Mouse (Mus musculus): ENCODE results near the gene Trf. TPM values are rescaled to one million over a fixed set of nuclear protein-coding genes. Genes with fewer than 3 reads are reported as not detected.

The Trf gene
- total RNA-seq, 1 experiment, result 9.6 TPM

DNA sequence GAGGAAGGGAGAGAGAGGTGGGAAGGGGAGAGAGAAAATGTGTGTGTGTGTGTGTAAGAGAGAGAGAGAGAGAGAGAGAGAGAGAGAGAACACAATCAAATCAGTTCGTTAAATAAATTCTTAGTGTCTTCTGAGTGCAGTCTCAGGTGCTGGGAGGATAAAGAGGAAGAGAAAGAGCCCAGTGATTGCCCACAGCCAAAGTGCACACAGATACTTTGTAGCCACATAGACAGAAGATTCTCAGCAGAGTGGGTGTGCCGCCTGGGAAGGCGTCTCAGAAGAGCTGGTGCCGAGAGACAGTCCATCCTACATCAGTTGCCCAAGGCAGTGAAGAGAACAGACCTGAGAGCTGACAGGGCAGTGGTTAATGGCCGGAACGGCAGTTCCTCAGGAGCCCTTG lies 16.0 kb downstream of the Trf start:
- H3K9me3 ChIP-seq (ENCODE audit: control insufficient read depth, insufficient read depth, low read depth, low read length), result no peaks in the 10 kb centered on the region
- no peak overlapping the region for H3K9ac ChIP-seq (ENCODE audit: insufficient read depth, low read depth, low read length, poor library complexity, severe bottlenecking)
- H3K4me3 ChIP-seq (ENCODE audit: insufficient read depth in 1 of 2, low read depth in 1 of 2, low read length in 2 of 2, poor library complexity in 1 of 2, severe bottlenecking in 1 of 2), result no peak overlapping the region
- H3K27ac ChIP-seq (ENCODE audit: insufficient read depth, low read depth, low read length, poor library complexity, severe bottlenecking), result no peak overlapping the region
- H3K36me3 ChIP-seq (ENCODE audit: control insufficient read depth, insufficient read depth, low read length, poor library complexity, severe bottlenecking), result no peaks in the 10 kb centered on the region
- no peaks in the 10 kb centered on the region for H3K4me1 ChIP-seq (ENCODE audit: control insufficient read depth in 2 of 2, insufficient read depth in 2 of 2, low read length in 2 of 2, poor library complexity in 1 of 2)
- TF ChIP-seq ZC3H11A (IDR thresholded peaks at IDR 0.05; ENCODE audit: borderline replicate concordance, low read depth, low read length) (no peak), CHD2 (IDR thresholded peaks at IDR 0.05; ENCODE audit: low read depth, low read length) (no peak), HCFC1 (IDR thresholded peaks at IDR 0.05; ENCODE audit: borderline replicate concordance, insufficient read depth, low read length) (no peak), ZNF384 (IDR thresholded peaks at IDR 0.05; ENCODE audit: low read depth, low read length) (no peak), MAFK (IDR thresholded peaks at IDR 0.05; ENCODE audit: insufficient read depth, low read depth, low read length) (no peak)
- no peak for DNase-seq (ENCODE audit: low read depth, low spot score)
- in situ Hi-C loops (cut with MboI; ENCODE audit: low sequenced_read_pairs in 2 of 2, unreplicated experiment in 2 of 2), result no loop called here

DNA sequence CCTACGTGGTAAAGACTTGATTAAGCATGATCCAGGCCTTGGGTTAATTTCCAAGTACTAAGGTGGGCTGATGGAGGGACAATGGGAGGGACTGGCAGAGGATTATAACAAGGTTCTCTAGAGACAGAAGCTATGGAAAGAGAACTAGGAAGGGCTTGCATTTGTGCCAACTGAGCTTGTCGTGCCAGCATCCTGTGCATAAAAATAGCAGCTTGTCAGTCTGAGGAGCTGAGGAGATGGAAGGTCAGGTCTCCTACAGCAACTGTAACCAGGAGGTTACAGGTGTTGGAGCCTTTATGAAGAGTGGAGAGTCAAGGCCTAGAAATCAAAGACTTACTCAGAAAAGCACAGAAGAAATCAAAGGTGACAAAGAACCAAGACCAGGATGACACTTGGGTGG lies 16.6 kb downstream of the Trf start:
- no peak overlapping the region for H3K9ac ChIP-seq (ENCODE audit: insufficient read depth, low read depth, low read length, poor library complexity, severe bottlenecking)
- no peak overlapping the region for H3K4me3 ChIP-seq (ENCODE audit: insufficient read depth in 1 of 2, low read depth in 1 of 2, low read length in 2 of 2, poor library complexity in 1 of 2, severe bottlenecking in 1 of 2)
- in situ Hi-C loops (cut with MboI; ENCODE audit: low sequenced_read_pairs in 2 of 2, unreplicated experiment in 2 of 2), result no loop called here
- H3K4me1 ChIP-seq (ENCODE audit: control insufficient read depth in 2 of 2, insufficient read depth in 2 of 2, low read length in 2 of 2, poor library complexity in 1 of 2), result no peaks in the 10 kb centered on the region
- TF ChIP-seq CHD2 (IDR thresholded peaks at IDR 0.05; ENCODE audit: low read depth, low read length) (no peak), MAFK (IDR thresholded peaks at IDR 0.05; ENCODE audit: insufficient read depth, low read depth, low read length) (no peak), ZC3H11A (IDR thresholded peaks at IDR 0.05; ENCODE audit: borderline replicate concordance, low read depth, low read length) (no peak), HCFC1 (IDR thresholded peaks at IDR 0.05; ENCODE audit: borderline replicate concordance, insufficient read depth, low read length) (no peak)
- no peak overlapping the region for H3K27ac ChIP-seq (ENCODE audit: insufficient read depth, low read depth, low read length, poor library complexity, severe bottlenecking)
- no peaks in the 10 kb centered on the region for H3K9me3 ChIP-seq (ENCODE audit: control insufficient read depth, insufficient read depth, low read depth, low read length)
- DNase-seq (ENCODE audit: low read depth, low spot score), result no peak
- H3K36me3 ChIP-seq (ENCODE audit: control insufficient read depth, insufficient read depth, low read length, poor library complexity, severe bottlenecking), result no peaks in the 10 kb centered on the region

DNA sequence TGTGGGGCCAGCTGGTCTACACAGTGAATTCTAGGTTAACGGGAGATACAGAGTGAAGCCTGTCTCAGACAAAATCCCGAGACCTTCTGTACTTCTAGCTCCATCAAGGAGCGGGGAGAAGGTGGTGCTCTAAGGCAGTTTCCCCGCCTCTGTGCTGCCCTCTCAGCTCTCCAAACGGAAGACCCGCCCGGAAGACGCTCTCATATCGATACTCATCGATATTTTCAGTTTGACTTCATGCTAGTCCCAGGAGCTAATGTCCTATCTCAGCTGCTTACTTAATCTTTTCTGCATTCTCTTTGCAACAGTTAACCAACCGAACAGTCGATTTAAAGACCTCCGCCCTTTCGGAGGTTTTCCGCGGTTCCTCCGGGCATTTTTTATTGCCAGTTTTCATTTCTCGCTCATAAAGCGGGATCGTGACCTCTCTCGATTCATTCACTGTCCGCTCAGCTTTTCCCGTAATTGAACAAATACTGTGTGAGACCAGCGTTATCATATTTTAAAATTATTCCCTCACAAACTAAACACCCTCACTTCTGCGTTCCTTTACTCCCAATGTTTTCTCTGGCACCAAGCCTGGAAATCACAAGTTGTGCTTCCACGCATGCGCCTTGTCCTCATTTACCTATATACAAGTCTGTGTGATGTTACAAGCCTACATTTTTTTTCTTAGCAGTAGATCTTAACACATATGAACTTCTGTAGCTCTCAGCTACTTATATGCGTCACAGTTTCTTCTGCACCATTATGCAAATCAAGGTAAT lies 17.4 kb downstream of the Trf start:
- in situ Hi-C loops (cut with MboI; ENCODE audit: low sequenced_read_pairs in 2 of 2, unreplicated experiment in 2 of 2), result no loop called here
- Histone ChIP-seq H3K9me3 (ENCODE audit: control insufficient read depth, insufficient read depth, low read depth, low read length) (no peaks in the 10 kb centered on the region), H3K4me1 (ENCODE audit: control insufficient read depth in 2 of 2, insufficient read depth in 2 of 2, low read length in 2 of 2, poor library complexity in 1 of 2) (no peaks in the 10 kb centered on the region), H3K4me3 (ENCODE audit: insufficient read depth in 1 of 2, low read depth in 1 of 2, low read length in 2 of 2, poor library complexity in 1 of 2, severe bottlenecking in 1 of 2) (peak overlapping the region; percentile 9 to 55; a peak in 3 of 4 replicates), H3K27ac (ENCODE audit: insufficient read depth, low read depth, low read length, poor library complexity, severe bottlenecking) (no peak overlapping the region), H3K9ac (ENCODE audit: insufficient read depth, low read depth, low read length, poor library complexity, severe bottlenecking) (no peak overlapping the region), H3K36me3 (ENCODE audit: control insufficient read depth, insufficient read depth, low read length, poor library complexity, severe bottlenecking) (no peaks in the 10 kb centered on the region)
- no peak for DNase-seq (ENCODE audit: low read depth, low spot score)
- TF ChIP-seq HCFC1 (IDR thresholded peaks at IDR 0.05; ENCODE audit: borderline replicate concordance, insufficient read depth, low read length) (no peak), ZC3H11A (IDR thresholded peaks at IDR 0.05; ENCODE audit: borderline replicate concordance, low read depth, low read length) (no peak), CHD2 (IDR thresholded peaks at IDR 0.05; ENCODE audit: low read depth, low read length) (no peak), ZNF384 (IDR thresholded peaks at IDR 0.05; ENCODE audit: low read depth, low read length) (no peak), MAFK (IDR thresholded peaks at IDR 0.05; ENCODE audit: insufficient read depth, low read depth, low read length) (no peak)

DNA sequence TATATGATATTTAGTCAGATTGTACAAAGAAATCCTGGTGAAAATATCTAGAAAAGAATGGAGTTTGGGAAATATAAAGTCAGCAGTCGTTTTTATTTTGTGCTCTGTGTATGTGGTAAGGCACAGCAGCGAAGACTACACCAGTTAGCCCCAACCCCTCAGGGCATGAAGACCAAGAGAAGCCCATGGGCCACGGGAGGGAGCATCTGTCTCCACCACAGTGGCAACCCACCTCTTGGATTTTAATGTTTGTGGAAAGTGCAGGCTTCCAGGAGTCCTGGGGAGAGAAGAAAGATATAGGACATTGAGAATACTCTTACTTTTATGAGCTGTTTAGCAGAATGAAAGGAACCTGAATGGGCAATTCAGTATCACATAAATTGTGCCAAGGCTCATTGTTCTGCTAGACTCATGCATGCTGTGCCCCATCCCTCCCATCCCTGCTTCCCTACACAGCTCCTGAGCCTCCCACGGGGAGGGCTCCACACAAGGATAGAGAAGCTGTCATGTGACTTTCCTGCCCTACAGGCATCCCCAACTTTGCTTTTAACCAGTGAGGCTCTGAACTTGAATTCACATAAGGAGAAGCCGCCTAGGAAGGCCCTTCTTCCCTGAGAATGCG lies 21.3 kb downstream of the Trf start:
- in situ Hi-C loops (cut with MboI; ENCODE audit: low sequenced_read_pairs in 2 of 2, unreplicated experiment in 2 of 2), result no loop called here

More for the DNA sequence above, 21.3 kb downstream of the Trf start:
- DNase-seq (ENCODE audit: low read depth, low spot score), result no peak
- Histone ChIP-seq H3K9ac (ENCODE audit: insufficient read depth, low read depth, low read length, poor library complexity, severe bottlenecking) (no peak overlapping the region), H3K4me3 (ENCODE audit: insufficient read depth in 1 of 2, low read depth in 1 of 2, low read length in 2 of 2, poor library complexity in 1 of 2, severe bottlenecking in 1 of 2) (no peak overlapping the region), H3K27ac (ENCODE audit: insufficient read depth, low read depth, low read length, poor library complexity, severe bottlenecking) (no peak overlapping the region), H3K36me3 (ENCODE audit: control insufficient read depth, insufficient read depth, low read length, poor library complexity, severe bottlenecking) (no peaks in the 10 kb centered on the region), H3K9me3 (ENCODE audit: control insufficient read depth, insufficient read depth, low read depth, low read length) (no peaks in the 10 kb centered on the region), H3K4me1 (ENCODE audit: control insufficient read depth in 2 of 2, insufficient read depth in 2 of 2, low read length in 2 of 2, poor library complexity in 1 of 2) (no peaks in the 10 kb centered on the region)
- TF ChIP-seq CHD2 (IDR thresholded peaks at IDR 0.05; ENCODE audit: low read depth, low read length) (no peak), HCFC1 (IDR thresholded peaks at IDR 0.05; ENCODE audit: borderline replicate concordance, insufficient read depth, low read length) (no peak), ZNF384 (IDR thresholded peaks at IDR 0.05; ENCODE audit: low read depth, low read length) (no peak), MAFK (IDR thresholded peaks at IDR 0.05; ENCODE audit: insufficient read depth, low read depth, low read length) (no peak), ZC3H11A (IDR thresholded peaks at IDR 0.05; ENCODE audit: borderline replicate concordance, low read depth, low read length) (no peak)
